ENCODE assay signal across 15 mouse cellular contexts in the genomic region with DNA sequence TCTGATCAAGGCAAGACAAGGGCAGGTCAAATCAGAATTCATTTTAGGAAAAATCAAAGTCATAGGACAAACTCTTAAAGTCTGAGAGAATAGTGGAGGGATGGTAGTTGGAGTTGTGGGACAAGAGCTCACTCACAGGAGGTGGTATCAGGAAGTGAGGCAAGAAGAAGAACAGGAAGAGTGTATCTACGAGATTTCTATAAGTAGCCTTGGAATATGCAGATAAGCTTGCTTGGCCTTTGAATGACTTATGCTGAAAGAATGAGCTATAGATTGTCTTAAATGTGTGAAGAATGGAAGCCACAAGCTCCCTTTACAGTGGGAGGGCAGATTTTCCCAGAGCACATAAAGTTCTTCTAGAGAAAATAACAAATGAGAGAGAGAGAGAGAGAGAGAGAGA. TPM values are rescaled to one million over a fixed set of nuclear protein-coding genes. Genes with fewer than 3 reads are reported as not detected.
"Had no signal": no experiment of that assay in that cellular context is flagged by ENCODE, and none has a peak within 500 bp of the region (broad histone marks: within the 10 kb centered on the region; RNA-seq: fewer than 3 reads in every experiment).

No protein-coding gene starts in this region.

- DNase-seq: kidney, adult 2 months; kidney, postnatal 25 days; layer of hippocampus, adult 9-11 months; liver, postnatal 0 days; lung, embryonic 14.5 days; lung, postnatal 10 days; lung, postnatal 4 days; retina, postnatal 1 day; right cerebral cortex, postnatal 25 days; spleen, adult 18-20 months; thymus, adult 2 months; thymus, postnatal 36 days had no signal

- ATAC-seq: intestine, postnatal 0 days; liver, postnatal 0 days; midbrain, embryonic 15.5 days had no signal

RNA-seq across cellular contexts. Expression of gene Ric3, which starts 21.8 kb away (rescaled TPM):
- polyA plus RNA-seq: myocyte had no signal
